Mouse (Mus musculus) CH12.LX (cell line): ENCODE results near the gene Cd2bp2. TPM values are rescaled to one million over a fixed set of nuclear protein-coding genes. Genes with fewer than 3 reads are reported as not detected.

Source experiments
- DNase-seq: peaks from one replicate; pipeline ENCODE4 v3.0.0-alpha.2; 2013; ENCODE audit errors: extremely low read depth
- H3K27ac ChIP-seq: 2 replicates; pipeline ENCODE4 v1.5.1; 2012; ENCODE audit warnings: low read depth, mild to moderate bottlenecking, control low read depth, moderate library complexity; ENCODE audit not compliant: insufficient read depth
- H3K27me3 ChIP-seq: replicated peaks from 2 replicates; pipeline ENCODE3; 2012; ENCODE audit warnings: inconsistent platforms
- H3K36me3 ChIP-seq, 2 experiments: replicated peaks in 1 of 2; 2 replicates each; pipeline versions ENCODE3 to v1.6.1; 2012; ENCODE audit warnings: inconsistent platforms in 1 of 2, low read length in 1 of 2, mild to moderate bottlenecking in 1 of 2, mixed read lengths in 1 of 2, moderate library complexity in 1 of 2; ENCODE audit not compliant: control insufficient read depth in 1 of 2, insufficient read depth in 1 of 2
- H3K4me1 ChIP-seq, 2 experiments: 2 replicates each; pipeline ENCODE4 v1.6.1; 2012; ENCODE audit warnings: inconsistent platforms in 1 of 2, moderate library complexity in 1 of 2; ENCODE audit not compliant: insufficient read depth in 2 of 2, control insufficient read depth in 1 of 2
- H3K4me2 ChIP-seq: 2 replicates; pipeline ENCODE4 v1.6.1; 2012; ENCODE audit warnings: low read depth, mild to moderate bottlenecking, control low read depth; ENCODE audit not compliant: poor library complexity, insufficient read depth, severe bottlenecking
- H3K4me3 ChIP-seq, 3 experiments: fragments of 150-350 bp in 1 of 3; sonication (generic) in 1 of 3; replicated peaks in 1 of 3; 2 replicates each; pipeline versions ENCODE3 to v1.5.1; 2011 to 2012; ENCODE audit warnings: low read depth in 2 of 3, low read length in 2 of 3, mild to moderate bottlenecking in 2 of 3, moderate library complexity in 2 of 3, control low read depth in 1 of 3, improper control_type of control experiment in 1 of 3, inconsistent platforms in 1 of 3, mixed read lengths in 1 of 3; ENCODE audit not compliant: poor library complexity in 1 of 3
- H3K79me2 ChIP-seq: replicated peaks from 2 replicates; pipeline ENCODE4 v1.6.1; 2012; ENCODE audit warnings: mild to moderate bottlenecking, moderate library complexity; ENCODE audit not compliant: control insufficient read depth, poor library complexity, insufficient read depth, severe bottlenecking; ENCODE audit errors: extremely low read depth
- H3K9ac ChIP-seq: 2 replicates; pipeline ENCODE4 v1.6.1; 2012; ENCODE audit warnings: low read depth, mild to moderate bottlenecking, control low read depth, moderate library complexity; ENCODE audit not compliant: insufficient read depth
- H3K9me3 ChIP-seq: replicated peaks from 2 replicates; pipeline ENCODE3; 2012; ENCODE audit warnings: low read length, inconsistent platforms, mixed read lengths
- CHD1 ChIP-seq: IDR thresholded peaks from 2 replicates; pipeline ENCODE4 v1.6.1; 2012; ENCODE audit warnings: low read depth, low read length, improper control_type of control experiment, inconsistent platforms
- CHD2 ChIP-seq: IDR thresholded peaks from 2 replicates; pipeline ENCODE4 v1.6.1; 2011; ENCODE audit warnings: low read length, improper control_type of control experiment
- CTCF ChIP-seq, 2 experiments: IDR thresholded peaks in 1 of 2; conservative IDR thresholded peaks in 1 of 2; 2 replicates each; pipeline ENCODE4 v1.5.1; 2011 to 2012; ENCODE audit warnings: low read depth in 2 of 2, low read length in 2 of 2, improper control_type of control experiment in 1 of 2, inconsistent platforms in 1 of 2, mild to moderate bottlenecking in 1 of 2, moderate library complexity in 1 of 2
- EP300 ChIP-seq: IDR thresholded peaks from 2 replicates; pipeline ENCODE4 v1.6.1; 2011; ENCODE audit warnings: low read length, improper control_type of control experiment
- ETS1 ChIP-seq: conservative IDR thresholded peaks from 2 replicates; pipeline ENCODE4 v1.6.1; 2012; ENCODE audit warnings: low read depth, mild to moderate bottlenecking, inconsistent platforms, low read length, improper control_type of control experiment, moderate library complexity
- HCFC1 ChIP-seq: IDR thresholded peaks from 2 replicates; pipeline ENCODE4 v1.6.1; 2012; ENCODE audit warnings: low read depth, mild to moderate bottlenecking, inconsistent platforms, low read length, improper control_type of control experiment
- JUN ChIP-seq: IDR thresholded peaks from 2 replicates; pipeline ENCODE4 v1.6.1; 2011; ENCODE audit warnings: low read depth, mild to moderate bottlenecking, low read length, improper control_type of control experiment, moderate library complexity; ENCODE audit not compliant: insufficient read depth
- JUND ChIP-seq: conservative IDR thresholded peaks from 2 replicates; pipeline ENCODE4 v1.6.1; 2011; ENCODE audit warnings: low read depth, low read length, improper control_type of control experiment
- MAX ChIP-seq: IDR thresholded peaks from 2 replicates; pipeline ENCODE4 v1.6.1; 2011; ENCODE audit warnings: low read length, improper control_type of control experiment
- MAZ ChIP-seq: IDR thresholded peaks from 2 replicates; pipeline ENCODE4 v1.6.1; 2012; ENCODE audit warnings: low read depth, mild to moderate bottlenecking, inconsistent platforms, low read length, improper control_type of control experiment, moderate library complexity
- MEF2A ChIP-seq: IDR thresholded peaks from 2 replicates; pipeline ENCODE4 v1.6.1; 2014; ENCODE audit warnings: low read depth, mild to moderate bottlenecking, inconsistent platforms, low read length, improper control_type of control experiment, borderline replicate concordance
- MXI1 ChIP-seq: IDR thresholded peaks from 2 replicates; pipeline ENCODE4 v1.6.1; 2011; ENCODE audit warnings: mild to moderate bottlenecking, low read depth, low read length, improper control_type of control experiment
- MYC ChIP-seq: IDR thresholded peaks from 2 replicates; pipeline ENCODE4 v1.6.1; 2011; ENCODE audit warnings: low read depth, mild to moderate bottlenecking, improper control_type of control experiment, low read length
- PAX5 ChIP-seq: IDR thresholded peaks from 2 replicates; pipeline ENCODE4 v1.6.1; 2012; ENCODE audit warnings: low read length, inconsistent platforms, mixed read lengths
- POLR2AphosphoS2 ChIP-seq: IDR thresholded peaks from 2 replicates; pipeline ENCODE4 v1.6.1; 2011; ENCODE audit warnings: low read depth, low read length, improper control_type of control experiment
- RAD21 ChIP-seq: IDR thresholded peaks from 2 replicates; pipeline ENCODE4 v1.6.1; 2011; ENCODE audit warnings: low read depth, mild to moderate bottlenecking, low read length, improper control_type of control experiment, moderate library complexity
- RCOR1 ChIP-seq: conservative IDR thresholded peaks from 2 replicates; pipeline ENCODE4 v1.6.1; 2012; ENCODE audit warnings: low read depth, mild to moderate bottlenecking, inconsistent platforms, low read length, improper control_type of control experiment
- SIN3A ChIP-seq: IDR thresholded peaks from 2 replicates; pipeline ENCODE4 v1.6.1; 2012; ENCODE audit warnings: low read length, improper control_type of control experiment, inconsistent platforms
- SMC3 ChIP-seq: IDR thresholded peaks from 2 replicates; pipeline ENCODE4 v1.6.1; 2011; ENCODE audit warnings: low read depth, low read length, improper control_type of control experiment
- TBP ChIP-seq: conservative IDR thresholded peaks from 2 replicates; pipeline ENCODE4 v1.6.1; 2011; ENCODE audit warnings: low read depth, low read length, improper control_type of control experiment
- USF1 ChIP-seq: IDR thresholded peaks from 2 replicates; pipeline ENCODE4 v1.6.1; 2014; ENCODE audit warnings: low read depth, mild to moderate bottlenecking, inconsistent platforms, low read length, improper control_type of control experiment
- ZC3H11A ChIP-seq: IDR thresholded peaks from 2 replicates; pipeline ENCODE4 v1.6.1; 2012; ENCODE audit warnings: low read depth, mild to moderate bottlenecking, inconsistent platforms, low read length, improper control_type of control experiment
- ZKSCAN1 ChIP-seq: IDR thresholded peaks from 2 replicates; pipeline ENCODE4 v1.6.1; 2012; ENCODE audit warnings: low read depth, inconsistent platforms, low read length, improper control_type of control experiment, borderline replicate concordance
- ZNF384 ChIP-seq: IDR thresholded peaks from 2 replicates; pipeline ENCODE4 v1.6.1; 2012; ENCODE audit warnings: low read depth, low read length, improper control_type of control experiment, inconsistent platforms
- dilution Hi-C: fragments of 300-500 bp; cut with MboI; formaldehyde crosslinking; loops from 2 replicates; pipeline ENCODE4 v1.14.3; 2020; ENCODE audit warnings: low sequenced_read_pairs; ENCODE audit not compliant: extremely low pct_unique_long_range_greater_than_20kb, extremely low pct_ligation_motif_present
- in situ Hi-C: fragments of 300-500 bp; cut with MboI; formaldehyde crosslinking; loops from 3 replicates; pipeline ENCODE4 v1.14.3; 2019; ENCODE audit warnings: low sequenced_read_pairs, low pct_ligation_motif_present, low pct_unique_long_range_greater_than_20kb, mixed read lengths
- polyA plus RNA-seq: library from polyadenylated mRNA; unstranded; fragments of >175 nt; gene quantifications from 2 replicates; pipeline ENCODE4 v1.2.1, GENCODE M21; 2012; ENCODE audit warnings: low read depth; ENCODE audit not compliant: insufficient read length
- total RNA-seq, 2 experiments: library from RNA; depleted of rRNA; stranded (reverse); fragments of 300-350 nt in 1 of 2; fragments of >200 nt in 1 of 2; gene quantifications; 2 replicates each; pipeline ENCODE4 v1.2.3; 2012 to 2014

Cd2bp2 gene
- total and polyA plus RNA-seq, 3 experiments = 57.4 to 66.8 (median 62.4) TPM

- Histone ChIP-seq H3K9ac (no peak overlapping the region), H3K4me3 (no peak overlapping the region), H3K79me2 (no peaks in the 10 kb centered on the region), H3K9me3 (peaks cover 4% of the 10 kb centered on the region), H3K36me3 (no peaks in the 10 kb centered on the region), H3K4me2 (no peak overlapping the region), H3K27ac (no peak overlapping the region), H3K4me1 (peaks cover 12 to 37% of the 10 kb centered on the region in 2 experiments; a peak in 3 of 4 replicates), H3K27me3 (no peaks in the 10 kb centered on the region)
- no peak for TF ChIP-seq SIN3A
- no peak for TF ChIP-seq RCOR1
- no peak for TF ChIP-seq PAX5
- TF ChIP-seq CHD2 = no peak
- no peak for TF ChIP-seq MYC
- TF ChIP-seq ZKSCAN1 = no peak
- dilution Hi-C loops = no loop called here
- DNase-seq = no peak
- in situ Hi-C loops = no loop called here
Observed at GRCm38 (mm10) chr7:127223515-127224478, 27.9 kb upstream of the Cd2bp2 start.

- H3K79me2 ChIP-seq = no peaks in the 10 kb centered on the region
- peaks cover 4% of the 10 kb centered on the region for H3K9me3 ChIP-seq
- H3K27ac ChIP-seq = no peak overlapping the region
- H3K36me3 ChIP-seq = no peaks in the 10 kb centered on the region
- no peak for DNase-seq
- dilution Hi-C loops (no loop called here), in situ Hi-C loops (no loop called here)
- H3K4me2 ChIP-seq = no peak overlapping the region
- TF ChIP-seq SMC3 (no peak), PAX5 (no peak), TBP (no peak), ZNF384 (no peak), HCFC1 (no peak), MEF2A (no peak)
- TF ChIP-seq, all 38 proteins: peak for 0
- no peaks in the 10 kb centered on the region for H3K27me3 ChIP-seq
- no peak overlapping the region for H3K9ac ChIP-seq
- H3K4me1 ChIP-seq = peaks cover 12 to 39% of the 10 kb centered on the region in 2 experiments; a peak in 3 of 4 replicates
- H3K4me3 ChIP-seq = no peak overlapping the region
Observed at GRCm38 (mm10) chr7:127223106-127223505, 27.3 kb upstream of the Cd2bp2 start.

GRCm38 (mm10) chr7:127220440-127220839 is 24.6 kb upstream of the Cd2bp2 start:
- Histone ChIP-seq H3K9me3 (peaks cover 4% of the 10 kb centered on the region), H3K27me3 (no peaks in the 10 kb centered on the region), H3K4me2 (no peak overlapping the region), H3K36me3 (peaks cover 9 to 14% of the 10 kb centered on the region in 2 experiments), H3K4me3 (no peak overlapping the region), H3K27ac (no peak overlapping the region), H3K4me1 (peaks cover 19 to 45% of the 10 kb centered on the region in 2 experiments), H3K79me2 (peaks cover 18% of the 10 kb centered on the region), H3K9ac (no peak overlapping the region)
- dilution Hi-C loops = no loop called here
- no peak for DNase-seq
- in situ Hi-C loops = no loop called here
- TF ChIP-seq RCOR1 (no peak), ETS1 (no peak), PAX5 (no peak), CTCF (conservative IDR thresholded peaks at IDR 0.05 in 1 of 2, IDR thresholded peaks at IDR 0.05 in 1 of 2; ENCODE audit: low read depth in 2 of 2, low read length in 2 of 2) (no peak), JUN (no peak), MAZ (no peak), POLR2AphosphoS2 (no peak), ZNF384 (no peak), USF1 (no peak), CHD1 (no peak), JUND (no peak), RAD21 (no peak), EP300 (no peak), ZC3H11A (no peak), CHD2 (no peak), SMC3 (no peak), MAX (no peak), MXI1 (no peak), MEF2A (no peak)
